Mouse (Mus musculus) spleen, adult 12 weeks (tissue): Measurements from ENCODE around the gene Crisp2.
"Not testable (repeated sequence)": the region's sequence is repeated elsewhere in the genome, so short reads cannot be mapped to it uniquely, and the experiment has no call there.

Experiments used
- DNase-seq: peaks from one replicate; pipeline ENCODE4 v3.0.0; 2022; ENCODE audit warnings: low spot score

Crisp2 gene

DNA sequence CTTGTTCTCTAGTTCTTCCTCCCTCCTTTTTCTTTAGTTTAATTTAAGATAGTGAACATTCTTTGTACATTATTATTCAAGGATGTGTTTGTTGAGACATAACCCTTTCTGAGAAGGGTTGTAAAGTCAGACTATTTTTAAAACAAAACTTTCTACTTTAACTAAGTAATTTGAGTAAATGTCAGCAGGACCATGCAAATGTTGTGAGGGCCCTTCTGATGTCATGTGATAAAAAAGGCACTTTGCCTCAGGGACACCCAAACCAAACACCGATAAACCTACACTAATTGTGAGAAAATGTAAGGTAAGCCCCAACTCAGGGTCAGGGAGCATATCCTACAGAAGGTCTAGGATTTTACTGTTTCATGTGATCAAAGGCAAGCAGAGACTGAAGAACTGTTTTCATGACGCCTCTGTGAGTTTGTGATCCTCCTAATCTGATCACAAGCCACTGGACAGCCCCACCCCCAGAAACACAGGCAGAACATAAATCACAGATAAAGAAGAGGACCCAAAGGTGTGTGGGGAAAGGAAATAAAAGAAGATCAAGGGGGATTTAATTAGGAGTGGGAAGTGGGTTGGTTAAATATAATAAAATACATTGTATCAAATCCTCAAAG is at the start of gene Crisp2:
Gene Crisp2, minus strand, starts transcription at position 51 of the 620 bp plus-strand sequence.
- no peak for DNase-seq

DNA sequence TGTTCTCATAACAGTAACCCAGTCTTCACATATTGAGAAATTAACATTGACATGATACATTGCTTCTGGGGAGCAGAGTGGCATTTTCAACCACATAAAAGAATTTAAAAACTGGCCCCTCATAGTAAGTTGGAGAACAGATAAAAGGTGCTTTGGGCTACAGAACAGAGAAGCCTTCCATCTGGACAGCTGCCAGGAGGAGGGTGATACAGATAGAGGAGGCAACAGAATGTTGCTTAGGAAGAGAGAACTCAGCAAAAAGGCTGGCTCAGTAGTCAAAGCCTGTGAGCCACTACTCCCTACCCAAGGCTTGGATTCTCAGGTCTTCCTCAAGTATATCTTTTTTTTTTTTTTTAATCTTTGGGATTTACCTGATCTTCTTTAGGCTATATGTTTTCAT is 48.3 kb upstream of the Crisp2 start:
- no peak for DNase-seq

DNA sequence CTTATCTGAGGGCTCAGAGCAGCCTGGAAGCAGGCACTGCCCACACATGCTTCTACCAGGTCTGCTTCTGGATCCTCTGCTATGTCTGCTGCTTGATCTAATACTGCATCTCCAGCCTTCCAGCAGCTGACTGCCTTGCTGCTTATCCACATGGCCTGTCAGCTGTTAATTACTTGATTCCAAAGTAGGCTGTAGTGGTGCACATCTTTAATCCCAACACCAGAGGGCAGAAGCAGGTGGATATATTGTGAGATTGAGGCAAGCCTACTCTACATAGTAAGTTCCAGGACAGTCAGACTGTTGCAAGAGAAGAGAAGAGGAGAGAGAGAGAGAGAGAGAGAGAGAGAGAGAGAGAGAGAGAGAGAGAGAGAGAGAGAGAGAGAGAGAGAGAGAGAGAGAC is 30.5 kb upstream of the Crisp2 start:
- no peak for DNase-seq

DNA sequence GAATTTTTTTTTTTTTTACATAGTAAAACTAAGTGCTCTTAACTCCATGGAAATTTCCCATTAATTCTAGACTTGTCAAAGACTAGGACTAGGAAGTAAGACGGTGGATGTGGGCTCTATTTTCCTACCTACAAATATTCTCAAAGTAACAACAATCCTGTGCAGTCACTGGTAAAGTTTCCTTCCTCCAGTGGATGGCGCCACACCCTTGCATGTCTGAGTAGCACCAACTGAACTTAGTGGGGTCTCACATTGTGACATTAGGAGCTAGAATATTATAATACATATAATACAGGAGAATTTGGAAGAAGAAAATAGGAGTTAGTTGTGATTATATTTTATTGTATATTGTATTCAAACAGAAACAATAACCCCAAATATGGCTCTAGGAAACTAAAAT is 25.1 kb upstream of the Crisp2 start:
- no peak for DNase-seq

DNA sequence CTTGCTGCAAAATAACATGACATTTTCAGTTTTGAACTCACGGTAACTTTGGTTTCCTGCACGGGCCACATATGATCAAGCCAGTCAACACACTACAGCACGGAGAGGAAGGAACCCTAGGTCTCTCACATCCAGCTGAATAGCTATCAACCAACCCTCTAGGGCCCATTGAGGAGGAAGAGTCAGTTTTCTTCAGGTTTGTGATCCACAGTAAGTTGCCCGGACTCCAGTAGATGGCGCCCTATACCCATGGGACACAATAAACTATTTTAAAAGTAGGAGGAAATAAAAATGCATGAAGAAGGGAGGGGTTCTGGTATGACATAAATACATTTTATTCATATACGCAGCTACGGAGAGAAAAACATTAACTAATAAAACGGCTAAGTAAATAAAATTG is 17.7 kb upstream of the Crisp2 start:
- DNase-seq: no peak

DNA sequence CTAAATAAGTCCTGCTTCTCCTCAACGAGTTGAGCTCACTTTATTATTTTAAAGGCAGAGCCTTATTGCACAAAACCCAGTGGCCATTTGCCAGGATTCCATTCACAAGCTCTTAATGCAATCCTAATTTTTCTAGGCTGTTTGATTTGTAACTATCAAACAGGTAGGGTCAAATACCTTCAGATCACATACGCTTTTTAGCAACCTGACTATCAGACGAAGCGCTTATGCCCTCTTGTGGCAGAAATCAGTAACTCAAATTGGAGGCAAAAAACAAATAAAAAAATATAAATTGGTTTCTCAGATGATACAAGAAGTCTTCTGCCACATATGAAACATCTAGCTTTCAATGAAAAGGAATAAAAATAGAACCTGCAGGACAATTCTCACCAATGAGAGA is 17.0 kb upstream of the Crisp2 start:
- no peak for DNase-seq

DNA sequence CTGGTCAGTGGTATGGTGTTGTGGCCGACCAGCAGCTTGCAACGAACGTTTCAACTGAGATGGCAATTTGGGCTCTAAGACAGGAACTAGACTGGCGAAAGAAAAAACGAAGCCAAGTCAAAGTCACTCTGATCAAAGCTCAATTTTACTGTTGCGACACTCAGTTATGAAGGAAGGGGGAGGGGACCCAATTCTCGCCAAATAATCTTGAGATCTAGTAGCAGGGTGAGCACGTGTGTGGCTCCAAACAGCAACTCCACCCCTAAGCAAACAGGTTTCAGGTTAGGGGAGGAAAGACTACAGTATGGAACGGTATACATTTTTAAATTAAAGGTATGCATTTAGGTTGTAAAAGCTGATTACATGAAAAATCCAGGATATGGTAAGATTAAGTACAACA is 14.7 kb upstream of the Crisp2 start:
- DNase-seq: no peak

DNA sequence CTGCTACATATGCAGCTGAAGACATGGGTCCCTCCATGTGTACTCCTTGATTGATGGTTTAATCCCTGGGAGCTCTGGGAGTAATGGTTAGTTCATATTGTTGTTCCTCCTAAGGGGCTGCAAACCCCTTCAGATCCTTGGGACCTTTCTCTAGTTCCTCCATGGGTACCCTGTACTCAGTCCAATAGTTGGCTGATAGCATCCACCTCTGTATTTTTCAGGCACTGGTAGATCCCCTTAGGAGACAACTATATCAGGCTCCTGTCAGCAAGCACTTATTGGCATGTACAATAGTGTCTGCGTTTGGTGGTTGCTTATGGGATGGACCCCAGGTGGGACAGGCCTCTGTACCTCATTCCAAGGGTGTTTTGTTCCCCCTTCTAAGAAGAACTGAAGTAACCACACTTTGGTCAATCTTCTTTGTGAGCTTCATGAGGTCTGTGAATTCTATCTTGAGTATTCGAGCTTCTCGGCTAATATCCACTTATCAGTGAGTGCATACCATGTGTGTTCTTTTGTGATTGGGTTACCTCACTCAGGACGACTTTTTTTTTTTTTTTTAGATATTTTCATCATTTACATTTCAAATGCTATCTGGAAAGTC is 10.6 kb upstream of the Crisp2 start:
- no peak for DNase-seq

DNA sequence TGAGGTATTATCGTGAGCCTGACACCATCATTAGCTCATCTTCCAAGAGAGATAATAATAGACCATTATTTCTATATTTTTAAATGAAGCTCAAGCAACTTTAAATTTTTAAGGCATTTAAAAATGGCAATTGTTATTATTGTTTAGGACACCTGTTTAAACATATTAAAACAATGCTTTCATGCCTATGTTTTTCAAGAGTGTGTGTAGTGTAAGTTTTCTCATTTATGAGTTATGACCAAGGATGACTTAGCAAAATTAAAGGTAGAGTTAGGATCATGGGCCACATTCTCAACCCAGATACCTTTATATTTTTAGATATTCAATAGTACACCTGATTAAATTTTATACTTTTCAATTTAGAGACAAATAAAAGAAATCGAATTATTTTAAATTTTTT is 5.5 kb upstream of the Crisp2 start:
- no peak for DNase-seq

DNA sequence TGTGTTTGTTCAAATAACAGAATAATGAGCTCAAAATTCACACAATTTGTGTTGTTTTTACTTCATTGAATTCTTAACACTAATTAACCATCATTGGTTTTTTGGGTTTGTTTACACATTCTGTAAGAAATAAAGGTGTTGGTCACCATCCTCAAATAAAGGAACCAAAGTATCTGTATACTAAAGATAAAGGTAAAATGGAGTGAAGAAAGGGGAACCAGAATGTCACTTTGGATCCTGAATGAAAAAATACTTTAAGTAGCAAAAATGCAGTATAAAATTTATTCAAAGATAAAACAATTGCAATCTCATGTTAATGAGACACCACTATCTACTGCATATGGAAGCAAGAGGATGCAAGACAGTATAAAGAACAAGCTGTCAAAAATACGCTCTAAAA is 4.8 kb upstream of the Crisp2 start:
- DNase-seq: no peak

DNA sequence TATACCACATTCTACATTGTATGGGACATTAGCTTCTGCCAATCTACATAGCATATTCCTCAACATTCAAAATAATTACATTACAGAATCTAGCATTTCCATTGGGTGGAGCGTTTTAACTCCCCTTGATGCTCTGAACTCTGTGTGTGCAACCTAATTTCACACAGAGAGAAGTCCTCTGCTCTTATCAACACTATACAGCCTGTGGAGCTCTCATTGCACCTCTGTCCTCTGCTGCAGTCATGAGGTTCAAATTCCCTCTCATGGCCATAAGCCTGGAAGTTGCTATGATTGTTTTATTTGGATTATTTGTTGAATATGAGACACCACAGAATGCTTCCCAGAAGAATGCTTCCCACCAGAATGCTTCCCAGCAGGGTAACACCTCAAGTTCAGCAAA is 4.1 kb upstream of the Crisp2 start, which contains the start of gene Rhag:
Gene Rhag, plus strand, starts transcription at position 193 of the 400 bp plus-strand sequence.
- DNase-seq: peak; percentile 44

DNA sequence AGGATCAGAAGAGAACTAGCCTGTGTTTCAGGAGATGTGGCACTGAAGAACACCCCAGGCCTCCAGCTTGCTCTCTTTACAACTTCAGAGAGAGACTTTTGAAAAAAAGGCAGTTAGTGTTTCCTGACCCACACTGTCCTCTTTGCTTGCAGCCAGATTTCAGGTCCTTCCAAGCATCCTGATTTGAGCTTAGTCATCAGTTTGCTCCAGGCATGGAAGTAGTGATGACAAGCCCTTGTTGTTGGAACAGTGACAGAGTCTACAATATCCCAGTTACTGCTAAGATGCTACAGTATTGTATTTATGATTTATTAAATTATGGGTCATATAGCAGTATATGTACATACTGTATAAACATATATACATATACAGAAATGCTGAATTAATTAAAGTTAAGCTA is 1.3 kb upstream of the Crisp2 start:
- DNase-seq: no peak

DNA sequence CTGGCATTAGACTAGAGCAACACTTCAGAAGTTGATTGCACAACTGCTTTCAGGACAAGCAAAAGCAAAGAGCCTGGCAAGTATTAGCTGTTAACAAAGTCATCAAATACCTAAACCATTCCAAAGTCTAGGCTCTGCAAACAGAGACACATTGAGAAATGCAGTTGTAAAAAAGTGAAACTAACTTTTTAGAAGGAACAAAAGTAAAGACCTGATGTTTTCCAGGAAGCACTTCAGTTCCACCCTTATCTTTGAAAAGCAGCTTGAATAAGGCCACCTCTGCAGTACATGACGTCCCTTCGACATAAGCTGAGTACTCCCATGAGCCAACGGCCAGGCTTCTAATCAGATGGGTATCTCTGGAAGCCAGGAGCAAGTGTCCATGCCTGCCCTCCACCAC is 253 bp downstream of the Crisp2 start:
- peak; percentile 32 for DNase-seq

DNA sequence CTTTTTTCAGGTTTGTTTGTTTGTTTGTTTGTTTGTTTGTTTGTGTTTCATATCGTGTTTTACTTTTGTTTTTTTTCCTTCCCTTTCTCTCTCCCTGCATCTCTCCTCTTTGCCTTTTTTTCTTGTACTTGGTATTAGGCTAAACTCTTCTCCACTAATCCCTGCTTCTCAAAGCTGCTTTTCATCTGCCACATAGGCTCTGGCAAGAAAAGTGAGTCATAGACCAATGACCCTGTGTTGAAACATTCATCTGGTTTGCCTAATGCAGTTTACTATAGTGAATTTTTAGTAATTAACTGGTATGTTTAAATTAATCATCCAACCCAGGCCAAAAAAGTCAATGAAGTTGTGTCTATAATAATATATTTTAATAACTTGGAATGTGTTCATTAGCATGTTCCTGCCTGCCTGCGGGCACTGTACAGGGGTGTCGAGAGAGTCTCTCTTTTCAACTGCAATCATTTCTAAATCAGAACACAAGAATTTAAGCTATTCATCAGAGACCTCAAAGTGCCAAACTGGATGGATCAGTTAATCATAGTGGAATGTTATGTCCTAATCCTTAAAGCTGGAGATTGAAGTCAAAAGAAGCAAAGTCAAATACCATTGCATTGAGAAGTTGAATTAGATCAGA is 4.0 kb downstream of the Crisp2 start:
- no peak for DNase-seq

DNA sequence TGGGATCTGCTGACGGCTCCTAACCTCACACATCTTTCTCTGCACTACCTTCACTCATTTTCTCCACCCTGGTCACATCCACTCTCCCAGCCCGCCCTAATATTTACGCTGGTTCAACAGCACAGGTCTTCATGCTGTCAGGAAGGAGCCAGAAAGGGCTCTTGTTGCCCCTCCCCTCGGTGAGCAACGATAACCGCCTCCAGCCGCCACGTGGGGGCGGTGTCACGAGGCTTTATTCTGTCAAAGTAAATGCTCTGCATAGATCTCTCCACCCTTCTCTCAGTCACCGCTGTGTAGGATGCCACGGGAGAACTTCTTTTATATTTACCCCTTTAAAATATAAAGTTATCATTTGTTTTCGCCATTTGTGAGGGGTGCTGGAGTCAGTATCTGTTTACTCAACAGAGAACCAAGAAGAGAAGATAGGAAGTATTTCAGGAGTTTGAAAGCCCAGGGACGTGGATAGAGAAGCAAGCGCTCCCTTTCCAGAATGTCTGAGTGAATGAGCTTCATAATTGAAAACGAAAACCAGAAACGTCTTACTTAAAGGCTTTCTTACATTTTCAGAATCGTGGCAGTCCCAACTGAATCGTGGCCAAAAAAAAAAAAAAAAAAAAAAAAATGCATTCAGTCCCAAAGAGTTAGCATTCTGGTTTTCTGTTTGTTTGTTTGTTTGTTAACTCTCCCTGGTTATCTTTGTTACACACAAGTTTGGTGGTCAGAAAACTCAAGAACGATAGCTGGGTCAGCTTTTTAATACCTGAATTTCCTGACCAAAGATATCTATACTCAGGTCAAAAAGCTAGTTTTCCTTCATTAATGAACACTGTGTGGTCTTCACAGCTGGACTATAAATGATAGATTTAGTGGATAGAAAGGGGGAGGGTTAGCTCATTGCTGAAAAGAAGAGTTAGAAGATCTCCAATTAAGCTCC is 12.6 kb downstream of the Crisp2 start:
- peak; percentile 72 for DNase-seq

DNA sequence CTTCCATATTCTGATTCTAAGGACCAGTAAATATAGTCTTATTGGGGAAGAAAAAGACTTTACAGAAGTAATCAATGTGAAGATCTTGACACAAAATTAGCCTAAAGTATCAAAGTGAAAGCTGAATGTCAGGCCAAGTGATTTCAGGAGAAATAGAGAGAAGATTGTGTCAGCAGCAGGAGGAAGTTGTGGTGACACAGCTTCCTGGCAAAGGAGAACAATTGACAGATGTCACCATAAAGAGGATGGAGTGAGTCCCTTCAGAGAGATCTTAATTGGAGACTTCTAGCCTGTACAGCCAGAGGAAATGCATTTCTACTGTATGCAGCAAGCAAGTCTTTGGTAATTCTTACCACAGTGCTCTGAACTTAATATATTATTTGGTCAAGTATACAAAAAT is 16.9 kb downstream of the Crisp2 start:
- no peak for DNase-seq

DNA sequence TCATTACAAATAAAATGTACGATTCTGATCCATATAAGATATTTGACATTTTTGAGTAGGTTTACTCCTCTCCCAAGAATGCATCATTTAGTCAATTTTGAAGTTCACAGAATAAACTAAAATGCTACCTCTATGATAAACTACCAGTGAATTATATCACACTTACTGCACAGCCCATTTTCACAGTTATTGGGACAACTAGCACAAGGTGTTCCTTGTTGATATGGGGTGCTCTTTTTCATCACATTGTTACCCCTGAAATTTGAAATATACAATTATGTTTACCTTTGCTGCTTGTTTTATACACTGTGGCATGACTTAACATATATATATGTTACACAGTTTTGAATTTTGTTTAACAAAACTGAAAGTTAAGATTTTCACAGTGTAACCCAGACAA is 39.7 kb downstream of the Crisp2 start:
- no peak for DNase-seq

DNA sequence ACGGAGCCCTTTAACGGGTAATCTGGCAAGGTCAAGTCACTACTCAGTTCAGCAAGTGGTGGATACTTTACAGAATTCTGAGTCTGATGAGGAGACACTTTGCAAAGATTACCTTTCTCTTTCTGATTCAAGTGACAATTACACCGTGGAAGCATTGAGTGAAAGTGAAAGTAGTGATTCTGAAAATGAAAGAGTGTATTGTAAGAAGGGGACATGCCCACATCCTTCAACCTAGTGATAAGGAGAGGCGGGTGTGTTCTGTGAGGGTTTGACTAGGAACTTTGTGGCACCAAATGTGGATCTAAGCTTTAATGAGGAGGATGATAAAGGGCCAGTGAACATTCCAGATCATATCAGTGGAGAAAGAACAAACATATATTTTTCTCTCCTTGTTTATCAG is 43.1 kb downstream of the Crisp2 start:
- no peak for DNase-seq

DNA sequence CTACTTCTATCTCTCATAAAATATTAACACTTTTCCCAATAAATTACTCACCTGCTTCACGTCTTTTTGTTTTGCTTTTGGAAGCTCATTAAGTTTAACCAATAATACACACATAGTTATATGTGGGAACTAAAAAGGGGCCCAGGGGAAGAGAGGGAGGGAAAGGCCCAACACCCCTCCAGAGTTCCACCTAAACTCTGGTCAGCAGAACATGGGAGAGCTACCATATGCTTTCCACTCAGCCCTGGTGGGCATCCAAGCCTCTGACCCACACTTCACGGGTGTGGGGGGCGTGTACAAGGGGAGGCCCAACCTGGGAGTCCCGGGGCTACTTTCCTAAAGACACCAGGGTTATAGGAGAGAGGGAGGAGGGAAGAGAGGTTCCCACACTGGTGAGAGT is 75.1 kb downstream of the Crisp2 start:
- no peak for DNase-seq

DNA sequence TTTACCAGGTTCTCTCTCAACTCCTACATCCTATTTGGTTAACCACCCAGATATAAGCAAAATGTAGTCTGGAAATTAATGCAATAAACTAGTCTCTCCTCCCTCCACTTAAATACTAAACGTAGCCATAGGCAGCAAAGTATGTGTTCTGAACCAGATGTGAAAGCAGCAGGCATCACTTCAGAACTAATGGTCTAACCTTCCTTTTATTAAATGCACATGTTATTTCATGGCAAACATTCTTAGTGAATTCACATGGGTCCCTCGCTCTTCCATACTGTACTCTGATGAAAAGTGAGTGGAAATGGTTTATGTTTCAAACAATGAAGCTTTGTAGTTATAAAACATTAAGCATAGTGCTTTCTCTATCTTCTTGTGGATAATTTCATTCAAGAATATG is 75.5 kb downstream of the Crisp2 start:
- no peak for DNase-seq

DNA sequence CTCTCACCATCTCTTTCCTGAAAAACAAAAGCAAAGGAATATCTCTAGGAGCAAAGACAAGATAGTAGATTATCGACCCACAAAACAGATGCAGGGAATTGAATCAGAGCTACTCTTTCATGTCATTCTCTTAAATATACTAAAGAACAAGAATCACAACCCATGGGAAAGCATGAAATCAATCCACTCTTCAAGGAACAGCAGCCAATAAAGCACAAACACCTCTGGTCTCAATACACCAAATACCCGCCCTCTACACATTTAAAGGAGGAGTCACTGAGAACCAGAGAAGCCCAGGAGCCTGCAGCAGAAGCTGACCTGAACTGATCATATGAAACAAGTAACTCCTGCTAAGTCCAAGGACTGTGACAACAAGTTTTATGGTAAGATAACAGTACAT is 80.0 kb downstream of the Crisp2 start, which contains the start of gene Esp1:
Gene Esp1, plus strand, starts transcription at position 301 of the 400 bp plus-strand sequence.
- DNase-seq: no peak

DNA sequence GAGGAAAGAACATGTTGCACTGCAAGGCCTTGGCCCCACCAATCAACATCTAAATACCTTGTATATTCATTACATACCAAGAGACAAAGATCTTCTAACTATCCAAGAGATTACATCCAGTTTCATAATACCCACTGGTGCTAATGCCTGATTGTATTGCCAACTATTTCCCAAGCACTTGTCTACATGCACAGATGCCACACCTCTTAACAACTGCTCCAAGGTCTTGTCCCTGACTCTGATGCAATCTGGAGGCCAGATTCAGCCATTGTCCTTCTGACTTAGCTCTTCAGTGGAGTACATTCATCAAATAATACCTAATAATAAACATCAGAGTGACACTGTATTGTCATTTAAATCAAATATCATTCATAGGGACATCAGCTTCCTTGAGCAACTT is 89.7 kb downstream of the Crisp2 start:
- DNase-seq: not testable (repeated sequence)

DNA sequence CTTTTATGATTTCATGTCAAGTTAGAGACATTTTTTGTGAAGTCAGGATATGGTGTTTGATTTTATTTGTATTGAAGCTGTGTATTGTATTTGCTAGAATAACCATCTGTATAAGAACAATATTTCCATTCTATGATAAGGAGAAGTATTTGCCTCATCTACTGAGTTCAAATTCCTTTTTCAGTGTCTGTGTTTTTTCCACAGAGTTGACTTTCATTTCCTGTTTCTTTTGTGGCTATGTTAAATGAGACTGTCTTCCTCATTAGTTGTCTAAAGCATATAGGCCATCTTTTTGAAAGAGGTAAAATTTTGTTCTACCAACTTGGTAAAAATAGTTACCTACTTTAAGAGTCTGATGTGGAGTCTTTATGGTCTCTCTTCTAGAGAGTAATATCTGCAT is 90.5 kb downstream of the Crisp2 start:
- no peak for DNase-seq
